ENCODE assay signal across 8 mouse cellular contexts in the genomic region with DNA sequence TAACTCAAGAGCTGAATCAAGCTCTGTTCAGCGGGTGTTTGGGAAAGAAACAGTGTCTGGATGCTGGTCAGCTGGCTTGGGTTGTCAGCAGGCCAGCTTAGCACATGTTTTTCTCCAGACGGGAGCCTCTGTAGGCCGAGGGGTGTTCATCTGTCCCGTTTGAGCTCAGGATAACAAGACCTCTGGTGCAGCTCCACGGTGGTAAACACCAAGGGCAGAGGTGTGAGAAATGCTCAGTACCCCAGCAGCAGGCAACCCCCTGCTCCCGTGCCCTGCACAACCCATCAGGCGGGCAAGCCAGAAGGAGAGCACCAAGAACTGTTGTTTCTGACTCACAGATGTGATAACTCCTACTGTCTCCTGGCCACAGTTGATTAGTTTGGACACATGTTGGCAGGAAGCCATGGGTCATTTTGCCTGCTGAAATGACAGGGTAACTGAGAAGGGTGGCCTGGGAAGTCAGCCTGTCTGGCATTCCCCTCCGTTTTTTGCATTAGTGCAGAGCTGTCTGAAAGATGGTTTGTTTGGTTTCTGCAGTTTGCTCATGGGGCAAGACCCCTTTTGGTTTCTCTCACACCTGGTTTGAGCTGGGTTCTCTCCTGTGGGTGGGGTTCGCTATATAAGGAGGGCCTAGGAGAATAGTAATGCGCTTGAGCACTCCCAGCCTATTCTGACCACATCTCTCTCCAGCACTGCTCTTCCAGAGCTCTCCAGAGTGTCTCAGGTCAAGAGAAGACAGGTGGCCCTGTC. TPM values are rescaled to one million over a fixed set of nuclear protein-coding genes. Genes with fewer than 3 reads are reported as not detected.
DNase-seq lines count a peak whose midpoint lies in the region; ATAC-seq and TF ChIP-seq lines count a peak whose summit lies in the region.

No protein-coding gene starts in this region.

- no peak for TF ChIP-seq EP300 in heart, postnatal 0 days (IDR thresholded peaks at IDR 0.05; ENCODE audit: low read depth)

- no peak overlapping the region for H3K9ac ChIP-seq in forebrain, embryonic 11.5 days (ENCODE audit: low read length)
- H3K9ac ChIP-seq in heart, postnatal 0 days (replicated peaks; ENCODE audit: low read depth, low read length), result no peak overlapping the region
- H3K9ac ChIP-seq in stomach, embryonic 15.5 days, result no peak overlapping the region

- no peak for ATAC-seq in forebrain, embryonic 11.5 days (replicated peaks; ENCODE audit: low FRiP score)
- peak; percentile 65 for ATAC-seq in heart, postnatal 0 days (ENCODE audit: insufficient read depth, low read depth)
- peak; percentile 58; the same call in 1 of the 2 replicates for ATAC-seq in stomach, embryonic 15.5 days (ENCODE audit: insufficient read depth, low FRiP score, low read depth)

- no peaks in the 10 kb centered on the region for H3K4me1 ChIP-seq in forebrain, embryonic 11.5 days (replicated peaks; ENCODE audit: control insufficient read depth, insufficient read depth, low read length)
- peaks cover 84% of the 10 kb centered on the region for H3K4me1 ChIP-seq in heart, postnatal 0 days (ENCODE audit: control insufficient read depth, insufficient read depth)
- peaks cover 34% of the 10 kb centered on the region for H3K4me1 ChIP-seq in midbrain, embryonic 10.5 days
- H3K4me1 ChIP-seq in stomach, embryonic 15.5 days, result peaks cover 26% of the 10 kb centered on the region

- no peaks in the 10 kb centered on the region for H3K27me3 ChIP-seq in forebrain, embryonic 11.5 days (ENCODE audit: control insufficient read depth, insufficient read depth, low read length)
- H3K27me3 ChIP-seq in heart, postnatal 0 days (ENCODE audit: control insufficient read depth, insufficient read depth, low read length), result no peaks in the 10 kb centered on the region
- H3K27me3 ChIP-seq in midbrain, embryonic 10.5 days (ENCODE audit: low read depth, poor library complexity, severe bottlenecking), result no peaks in the 10 kb centered on the region
- no peaks in the 10 kb centered on the region for H3K27me3 ChIP-seq in stomach, embryonic 15.5 days (replicated peaks)

- no peaks in the 10 kb centered on the region for H3K36me3 ChIP-seq in forebrain, embryonic 11.5 days (ENCODE audit: control insufficient read depth, insufficient read depth, low read length)
- peaks cover 12% of the 10 kb centered on the region for H3K36me3 ChIP-seq in heart, postnatal 0 days (replicated peaks; ENCODE audit: control insufficient read depth, insufficient read depth, low read length)
- H3K36me3 ChIP-seq in midbrain, embryonic 10.5 days, result peaks cover 9% of the 10 kb centered on the region
- no peaks in the 10 kb centered on the region for H3K36me3 ChIP-seq in stomach, embryonic 15.5 days

- H3K27ac ChIP-seq in forebrain, embryonic 11.5 days (ENCODE audit: low read depth, low read length), result peak overlapping the region; percentile 43; the same call in 1 of the 2 replicates
- peak overlapping the region; percentile 70 for H3K27ac ChIP-seq in heart, postnatal 0 days (ENCODE audit: low read depth)
- H3K27ac ChIP-seq in midbrain, embryonic 10.5 days (replicated peaks), result 0 out of 2 replicates have a peak overlapping the region, but pooled peaks have one; percentile 38
- H3K27ac ChIP-seq in stomach, embryonic 15.5 days, result peak overlapping the region; percentile 46

- DNase-seq in 416B (ENCODE audit: low read depth), result peak; percentile 63
- DNase-seq in adrenal gland, adult 8-10 months, result peak; percentile 45
- no peak for DNase-seq in forebrain, embryonic 11.5 days (ENCODE audit: low spot score)
- DNase-seq in heart, postnatal 0 days (ENCODE audit: low spot score), result peak; percentile 69
- peak; percentile 37 to 39 for DNase-seq in layer of hippocampus, postnatal 36 days
- DNase-seq in midbrain, embryonic 10.5 days (ENCODE audit: low spot score), result no peak
- DNase-seq in thymus, postnatal 14 days, result no peak

- H3K9me3 ChIP-seq in forebrain, embryonic 11.5 days (ENCODE audit: control insufficient read depth, low read length), result no peaks in the 10 kb centered on the region
- no peaks in the 10 kb centered on the region for H3K9me3 ChIP-seq in heart, postnatal 0 days (replicated peaks; ENCODE audit: control insufficient read depth, low read length)
- H3K9me3 ChIP-seq in midbrain, embryonic 10.5 days (replicated peaks), result no peaks in the 10 kb centered on the region
- H3K9me3 ChIP-seq in stomach, embryonic 15.5 days, result no peaks in the 10 kb centered on the region

- no peak overlapping the region for H3K4me3 ChIP-seq in forebrain, embryonic 11.5 days (ENCODE audit: low read depth, low read length)
- no peak overlapping the region for H3K4me3 ChIP-seq in heart, postnatal 0 days (ENCODE audit: low read depth, low read length)
- H3K4me3 ChIP-seq in midbrain, embryonic 10.5 days, result no peak overlapping the region
- no peak overlapping the region for H3K4me3 ChIP-seq in stomach, embryonic 15.5 days (replicated peaks)

- H3K4me2 ChIP-seq in forebrain, embryonic 11.5 days (ENCODE audit: low read depth, low read length, severe bottlenecking), result no peak overlapping the region
- H3K4me2 ChIP-seq in heart, postnatal 0 days (ENCODE audit: low read depth, low read length), result 0 out of 2 replicates have a peak overlapping the region, but pooled peaks have one; percentile 5
- peak overlapping the region; percentile 15; the same call in 1 of the 2 replicates for H3K4me2 ChIP-seq in stomach, embryonic 15.5 days

- 74% methylated on average over 10 of the region's 10 CpGs for WGBS in forebrain, embryonic 11.5 days
- 15% methylated on average over 10 of the region's 10 CpGs for WGBS in heart, postnatal 0 days
- WGBS in midbrain, embryonic 10.5 days, result 65% methylated on average over 10 of the region's 10 CpGs
- WGBS in stomach, embryonic 15.5 days, result 32% methylated on average over 10 of the region's 10 CpGs

- TF ChIP-seq CTCF in heart, postnatal 0 days (IDR thresholded peaks at IDR 0.05; ENCODE audit: low read depth), result no peak

RNA-seq across cellular contexts. Expression of a gene that starts 25.0 kb away (rescaled TPM):
- 10 to 100 TPM; 22.6 to 28.0 (median 26.9) TPM for total RNA-seq in adrenal gland, adult 8-10 months (2022)
- 16.8 and 17.7 TPM in 2 replicates for polyA plus RNA-seq in forebrain, embryonic 11.5 days (2014; fragmentation: Nextera tagmentation; extraction: Ambion mirVana)
- 33.8 and 44.5 TPM in 2 replicates for total RNA-seq in heart, postnatal 0 days (2014; rRNA removed; ENCODE audit: low replicate concordance)
- 12.3 and 12.8 TPM in 2 replicates for polyA plus RNA-seq in heart, postnatal 0 days (2015; fragmentation: Nextera tagmentation; extraction: Ambion mirVana)
- 10 to 100 TPM; 66.6 to 71.9 TPM for total RNA-seq in layer of hippocampus, postnatal 36 days (2021)
- polyA plus RNA-seq in midbrain, embryonic 10.5 days (2016; fragmentation: Nextera tagmentation; extraction: Ambion mirVana), result 9.3 and 10.1 TPM in 2 replicates
- polyA plus RNA-seq in stomach, embryonic 15.5 days (2015; fragmentation: Nextera tagmentation; extraction: Ambion mirVana), result 9.8 and 10.0 TPM in 2 replicates

Comparison
In these comparisons a context has a peak if more than half of its experiments do, and no peak if none do; other contexts are left out.
1. DNase-seq: peak in 416B (single experiment), adrenal gland, adult 8-10 months (single experiment), heart, postnatal 0 days (single experiment) and layer of hippocampus, postnatal 36 days (2 of 2); none in forebrain, embryonic 11.5 days (single experiment), midbrain, embryonic 10.5 days (single experiment) and thymus, postnatal 14 days (single experiment).
2. Peak in every context shown above with its lines, with median percentiles within 50 percentile points of each other: H3K27ac ChIP-seq.